Mouse (Mus musculus) intestine, embryonic 16.5 days (tissue): ENCODE data around the gene Plcb2. TPM values are rescaled to one million over a fixed set of nuclear protein-coding genes. Genes with fewer than 3 reads are reported as not detected.

Experiments used
- ATAC-seq: fragments of 200-750 bp; cut with Nextera tagmentation; 2 replicates; pipeline ENCODE4 v1.8.0; 2017; ENCODE audit warnings: moderate TSS enrichment, moderate library complexity
- H3K27ac ChIP-seq: fragments of 300-500 bp; sonication (generic); 2 replicates; pipeline ENCODE4 v1.5.1; 2014; ENCODE audit warnings: mild to moderate bottlenecking, low read length
- H3K27me3 ChIP-seq: fragments of 300-500 bp; sonication (generic); replicated peaks from 2 replicates; pipeline ENCODE4 v1.6.1; 2014; ENCODE audit warnings: low read length, control low read depth, mixed read lengths; ENCODE audit not compliant: control insufficient read depth, insufficient read depth
- H3K36me3 ChIP-seq: fragments of 300-500 bp; sonication (generic); 2 replicates; pipeline ENCODE4 v1.6.1; 2014; ENCODE audit warnings: low read length, control low read depth; ENCODE audit not compliant: control insufficient read depth, insufficient read depth
- H3K4me1 ChIP-seq: fragments of 300-500 bp; sonication (generic); 2 replicates; pipeline ENCODE4 v1.6.1; 2014; ENCODE audit warnings: low read length, control low read depth, mixed read lengths; ENCODE audit not compliant: control insufficient read depth, insufficient read depth
- H3K4me2 ChIP-seq: fragments of 300-500 bp; sonication (generic); 2 replicates; pipeline ENCODE4 v1.6.1; 2014; ENCODE audit warnings: low read depth, low read length, control low read depth
- H3K4me3 ChIP-seq: fragments of 300-500 bp; sonication (generic); 2 replicates; pipeline ENCODE4 v1.5.1; 2014; ENCODE audit warnings: mild to moderate bottlenecking, low read length
- H3K9ac ChIP-seq: fragments of 300-500 bp; sonication (generic); 2 replicates; pipeline ENCODE4 v1.6.1; 2014; ENCODE audit warnings: low read depth, low read length
- H3K9me3 ChIP-seq: fragments of 300-500 bp; sonication (generic); 2 replicates; pipeline ENCODE4 v1.6.1; 2016; ENCODE audit warnings: low read length, control low read depth; ENCODE audit not compliant: control insufficient read depth
- WGBS: fragments of 180-500 bp; shearing (Covaris S2); extraction: QIAGEN DNeasy Blood & Tissue Kit; methylation state at CpG from one replicate; pipeline ENCODE4 v1.1.7; 2014; 5-methylcytosine and 5-hydroxymethylcytosine counted together
- polyA plus RNA-seq: library from polyadenylated mRNA; unstranded; fragments of >200 nt; fragmentation: Nextera tagmentation; extraction: Ambion mirVana; gene quantifications from 2 replicates; pipeline ENCODE4 v1.2.1, GENCODE M21; 2015

Plcb2 gene
- polyA plus RNA-seq, 1 experiment from 2014 or later = 0.99 TPM

DNA sequence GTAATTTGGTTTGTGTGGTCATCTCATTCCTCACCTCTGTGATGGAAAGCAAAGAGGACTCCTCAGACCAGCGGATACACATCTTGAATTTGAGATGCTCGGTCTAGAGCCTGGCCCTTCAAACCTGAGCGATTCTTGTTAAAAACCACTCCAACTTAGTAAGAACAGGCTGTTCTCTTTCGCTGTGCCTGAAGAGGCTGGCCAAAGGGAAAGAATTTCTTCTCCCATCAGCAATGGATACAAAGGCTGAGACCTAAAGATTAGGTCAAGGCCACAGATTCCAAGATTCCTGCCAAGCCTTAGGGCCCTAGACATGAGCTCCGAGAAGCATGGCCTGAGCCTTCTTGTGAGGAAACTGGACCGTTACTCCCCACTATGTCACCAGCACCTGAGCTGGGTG, 47.3 kb downstream of the Plcb2 start:
- H3K9me3 ChIP-seq = no peaks in the 10 kb centered on the region
- no peaks in the 10 kb centered on the region for H3K36me3 ChIP-seq
- H3K4me1 ChIP-seq = peaks cover 17% of the 10 kb centered on the region
- no peak overlapping the region for H3K4me2 ChIP-seq
- H3K4me3 ChIP-seq = no peak overlapping the region
- H3K9ac ChIP-seq = no peak overlapping the region
- no peak for ATAC-seq
- no peak overlapping the region for H3K27ac ChIP-seq
- peaks cover 19% of the 10 kb centered on the region for H3K27me3 ChIP-seq
- 91% methylated on average over 6 of the region's 6 CpGs for WGBS

DNA sequence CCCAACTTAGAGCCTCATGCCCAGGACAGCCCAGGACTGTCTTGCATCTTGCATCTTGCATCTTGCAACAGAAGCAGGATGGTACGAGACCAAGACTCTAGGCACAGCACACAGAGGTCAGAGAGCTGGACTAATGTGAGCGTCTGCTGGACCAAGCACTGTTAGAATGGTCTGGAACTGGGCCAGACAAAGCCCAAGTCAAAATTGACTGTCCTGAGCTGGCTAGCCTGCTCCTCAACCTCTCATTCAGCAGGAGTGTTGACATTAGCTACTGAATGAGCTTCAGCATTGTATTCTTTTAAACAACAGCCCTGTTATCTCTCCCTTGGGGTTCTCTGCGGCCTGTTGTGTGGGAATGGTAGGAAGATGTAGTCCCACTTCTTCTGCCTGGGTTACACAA, 48.7 kb downstream of the Plcb2 start:
- Histone ChIP-seq H3K36me3 (no peaks in the 10 kb centered on the region), H3K9ac (no peak overlapping the region), H3K4me3 (no peak overlapping the region), H3K4me1 (peaks cover 17% of the 10 kb centered on the region), H3K27ac (no peak overlapping the region), H3K27me3 (peaks cover 27% of the 10 kb centered on the region), H3K4me2 (no peak overlapping the region), H3K9me3 (no peaks in the 10 kb centered on the region)
- WGBS = 80% methylated on average over 3 of the region's 3 CpGs
- ATAC-seq = no peak

DNA sequence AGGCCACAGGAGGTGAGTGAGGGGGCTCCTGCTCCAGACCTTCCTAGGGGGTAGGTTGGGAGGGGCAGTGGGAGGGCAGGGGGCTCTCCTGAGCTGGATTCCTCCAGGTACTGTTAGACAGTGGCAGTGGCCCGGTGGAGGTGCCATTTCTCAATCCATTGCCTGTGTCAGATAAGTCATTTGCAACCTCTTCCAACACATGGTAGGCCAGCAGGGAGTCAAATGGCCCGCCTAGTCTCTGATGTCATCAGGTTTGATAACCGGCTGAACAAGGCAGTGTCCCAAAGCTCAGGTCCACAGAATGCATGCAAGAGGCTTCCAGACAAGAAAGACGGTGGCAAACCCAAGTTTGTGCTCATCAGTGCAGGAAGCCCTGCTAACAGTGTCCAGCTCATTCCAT, 50.4 kb downstream of the Plcb2 start:
- Histone ChIP-seq H3K27ac (no peak overlapping the region), H3K9ac (peak overlapping the region; percentile 72)
- peak; percentile 72 for ATAC-seq

DNA sequence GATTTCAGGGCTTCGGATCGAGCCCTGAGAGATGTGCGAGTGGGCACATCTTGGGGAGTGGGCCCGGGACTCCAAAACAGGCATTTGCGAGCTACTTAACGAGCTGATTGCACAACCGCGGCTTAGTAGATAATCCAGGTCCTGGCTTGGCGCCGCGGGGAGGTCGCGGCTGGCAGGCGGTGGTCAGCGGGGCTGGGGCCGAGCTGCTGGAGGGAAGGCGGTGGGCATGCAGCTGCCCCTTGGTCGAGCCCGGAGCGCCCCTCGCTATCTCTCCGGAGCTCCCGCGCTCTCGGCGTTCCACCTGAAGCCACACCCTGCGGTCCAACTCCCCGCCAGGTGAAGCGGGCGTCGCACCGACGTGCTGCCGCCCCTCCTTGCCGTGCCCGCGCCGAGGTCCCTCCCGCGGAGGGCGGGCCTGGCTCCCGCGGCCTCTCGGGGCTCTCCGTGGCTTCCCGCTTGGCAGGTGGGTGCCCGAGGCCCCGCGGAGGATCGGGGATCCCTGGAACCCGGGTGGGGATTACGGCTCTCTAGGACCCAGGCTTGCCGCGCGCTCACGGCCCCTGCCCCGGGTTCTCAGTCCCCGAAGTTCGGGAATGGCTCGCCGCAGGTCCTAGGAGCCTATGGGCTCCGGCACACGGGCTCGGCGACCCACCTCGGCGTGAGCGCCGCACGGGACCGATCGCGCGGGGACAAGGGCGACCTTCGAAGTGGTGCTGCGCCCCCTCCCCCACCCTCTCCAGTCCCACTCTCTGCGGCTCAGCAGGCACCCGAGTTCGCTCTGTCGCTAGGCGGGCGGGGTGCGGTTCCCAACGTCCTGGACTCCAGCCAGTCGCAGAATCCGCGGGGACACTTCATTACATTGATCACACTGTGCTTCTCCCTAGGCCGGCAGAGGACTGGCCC, 51.1 kb downstream of the Plcb2 start:
- under 1% methylated on average over 80 of the region's 89 CpGs for WGBS
- peak; percentile 80 for ATAC-seq
- Histone ChIP-seq H3K27me3 (peaks cover 28% of the 10 kb centered on the region), H3K9ac (peak overlapping the region; percentile 72), H3K36me3 (no peaks in the 10 kb centered on the region), H3K9me3 (no peaks in the 10 kb centered on the region), H3K4me1 (peaks cover 17% of the 10 kb centered on the region), H3K4me2 (peak overlapping the region; percentile 97), H3K27ac (no peak overlapping the region), H3K4me3 (peak overlapping the region; percentile 63)

More for the DNA sequence above, 50.4 kb downstream of the Plcb2 start:
- no peaks in the 10 kb centered on the region for H3K9me3 ChIP-seq
- H3K4me3 ChIP-seq = peak overlapping the region; percentile 63
- H3K4me2 ChIP-seq = peak overlapping the region; percentile 97
- WGBS = 15% methylated on average over 4 of the region's 4 CpGs
- H3K36me3 ChIP-seq = no peaks in the 10 kb centered on the region
- peaks cover 28% of the 10 kb centered on the region for H3K27me3 ChIP-seq
- H3K4me1 ChIP-seq = peaks cover 17% of the 10 kb centered on the region

DNA sequence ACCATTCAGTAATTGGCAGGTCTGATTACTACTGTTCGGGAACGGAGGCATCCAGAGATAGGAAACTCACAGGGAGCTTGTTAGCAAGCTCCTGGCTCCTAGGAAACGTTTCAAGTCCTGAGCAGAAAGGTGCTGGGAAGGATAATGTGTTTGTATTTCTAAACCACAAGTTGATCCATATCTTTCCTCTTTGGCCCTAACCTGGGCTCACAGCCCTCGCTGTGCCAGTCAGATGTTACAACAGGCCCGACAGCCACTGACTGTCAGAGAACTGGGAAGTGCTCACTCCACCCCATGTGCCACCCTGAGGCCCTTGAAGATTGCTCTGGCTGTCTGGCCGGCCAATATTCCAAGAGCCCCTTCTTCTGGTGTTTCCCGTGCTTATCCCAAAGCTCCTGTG, 53.7 kb downstream of the Plcb2 start:
- ATAC-seq = no peak
- Histone ChIP-seq H3K4me2 (no peak overlapping the region), H3K4me3 (no peak overlapping the region), H3K4me1 (peaks cover 17% of the 10 kb centered on the region), H3K36me3 (no peaks in the 10 kb centered on the region), H3K9me3 (no peaks in the 10 kb centered on the region), H3K27ac (no peak overlapping the region), H3K9ac (no peak overlapping the region), H3K27me3 (peaks cover 28% of the 10 kb centered on the region)
- WGBS = 30% methylated on average over 7 of the region's 7 CpGs

DNA sequence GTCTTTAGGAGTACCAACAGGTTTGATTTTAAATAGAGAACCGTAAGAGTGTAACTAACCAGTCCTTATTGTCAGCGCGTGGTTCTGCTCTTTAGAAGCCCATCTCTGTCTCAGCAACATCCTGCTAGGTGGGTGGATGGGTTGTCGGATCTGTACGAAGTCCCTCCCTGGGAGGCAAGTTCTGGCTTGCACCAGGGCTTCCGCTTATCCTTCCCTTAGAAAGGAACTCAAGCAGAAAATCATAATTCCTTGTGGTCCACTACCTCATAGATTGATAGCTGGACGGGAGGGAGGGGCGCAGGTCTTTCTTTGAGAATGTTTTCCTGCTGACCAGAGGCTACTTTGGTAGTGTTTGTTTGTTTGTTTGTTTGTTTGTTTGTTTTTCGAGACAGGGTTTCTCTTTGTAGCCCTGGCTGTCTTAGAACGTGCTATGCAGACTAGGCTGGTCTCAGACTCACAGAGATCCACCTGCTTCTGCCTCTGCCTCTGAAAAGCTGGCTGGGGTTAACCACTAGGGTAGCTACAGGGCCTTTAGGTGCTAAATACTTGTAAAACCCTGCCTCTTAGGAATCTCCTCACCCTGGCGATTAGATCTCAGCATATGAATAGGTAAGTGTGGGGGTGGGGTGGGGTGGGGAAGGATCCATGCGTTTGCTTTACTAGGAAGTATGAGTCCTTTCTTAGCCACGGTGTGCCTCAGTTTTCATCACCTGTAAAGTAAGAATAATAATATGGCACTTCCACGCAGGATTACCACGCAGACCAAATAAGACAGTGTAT, 54.4 kb downstream of the Plcb2 start:
- Histone ChIP-seq H3K4me3 (no peak overlapping the region), H3K36me3 (no peaks in the 10 kb centered on the region), H3K4me1 (peaks cover 17% of the 10 kb centered on the region), H3K9ac (no peak overlapping the region), H3K9me3 (no peaks in the 10 kb centered on the region), H3K27me3 (peaks cover 28% of the 10 kb centered on the region), H3K4me2 (no peak overlapping the region), H3K27ac (no peak overlapping the region)
- WGBS = 40% methylated on average over 15 of the region's 15 CpGs
- no peak for ATAC-seq

DNA sequence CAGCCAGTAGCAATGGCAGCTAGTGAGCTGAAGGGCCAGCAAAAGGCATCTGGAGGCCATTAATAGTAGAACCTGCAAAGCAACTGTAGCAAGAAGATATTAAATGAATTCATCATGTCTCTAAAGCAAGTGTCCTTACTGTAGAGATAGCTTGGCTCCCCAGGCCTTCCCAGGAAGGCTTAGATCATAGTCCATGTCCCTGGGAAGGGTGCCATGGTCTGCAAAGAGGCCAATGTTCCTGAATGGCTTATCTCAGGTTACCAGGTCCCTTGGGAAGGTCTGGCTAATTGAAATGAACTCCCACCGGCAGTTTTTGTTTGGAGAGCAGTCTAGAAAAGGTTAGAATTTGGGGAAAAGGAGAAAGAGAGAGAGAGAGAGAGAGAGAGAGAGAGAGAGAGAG, 56.5 kb downstream of the Plcb2 start:
- 48% methylated on average over 1 of the region's 1 CpGs for WGBS
- Histone ChIP-seq H3K9me3 (no peaks in the 10 kb centered on the region), H3K9ac (no peak overlapping the region), H3K4me3 (no peak overlapping the region), H3K4me2 (no peak overlapping the region), H3K27me3 (peaks cover 15% of the 10 kb centered on the region), H3K36me3 (no peaks in the 10 kb centered on the region), H3K4me1 (peaks cover 4% of the 10 kb centered on the region), H3K27ac (no peak overlapping the region)
- ATAC-seq = no peak

DNA sequence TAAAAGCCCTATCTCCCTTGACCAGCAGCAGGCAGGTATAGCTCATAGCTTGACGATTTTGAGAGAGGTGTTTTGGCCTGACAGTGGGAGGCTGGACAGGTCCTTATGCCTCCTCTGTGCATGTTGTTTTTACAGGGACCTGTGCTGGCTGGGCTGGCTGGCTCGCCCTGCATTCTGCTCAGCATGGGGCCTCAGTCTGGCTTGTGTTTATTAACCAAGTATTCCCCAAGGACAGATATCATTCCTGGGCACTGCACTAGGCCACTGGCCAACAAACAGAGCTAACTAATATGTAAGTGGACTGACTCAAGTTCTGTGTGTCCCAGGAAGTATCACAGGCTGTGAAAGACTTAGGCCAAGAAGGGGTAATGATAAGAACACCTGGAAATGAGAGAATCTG, 58.5 kb downstream of the Plcb2 start:
- no peak overlapping the region for H3K4me2 ChIP-seq
- H3K4me1 ChIP-seq = no peaks in the 10 kb centered on the region; the same call in none of the 2 replicates
- no peaks in the 10 kb centered on the region for H3K9me3 ChIP-seq
- 0 out of 2 replicates have a peak, but pooled peaks have one; percentile 29 for ATAC-seq
- no peak overlapping the region for H3K27ac ChIP-seq
- no peaks in the 10 kb centered on the region for H3K36me3 ChIP-seq
- no peak overlapping the region for H3K4me3 ChIP-seq
- WGBS = 47% methylated on average over 2 of the region's 2 CpGs
- peaks cover 3% of the 10 kb centered on the region for H3K27me3 ChIP-seq
- H3K9ac ChIP-seq = no peak overlapping the region

DNA sequence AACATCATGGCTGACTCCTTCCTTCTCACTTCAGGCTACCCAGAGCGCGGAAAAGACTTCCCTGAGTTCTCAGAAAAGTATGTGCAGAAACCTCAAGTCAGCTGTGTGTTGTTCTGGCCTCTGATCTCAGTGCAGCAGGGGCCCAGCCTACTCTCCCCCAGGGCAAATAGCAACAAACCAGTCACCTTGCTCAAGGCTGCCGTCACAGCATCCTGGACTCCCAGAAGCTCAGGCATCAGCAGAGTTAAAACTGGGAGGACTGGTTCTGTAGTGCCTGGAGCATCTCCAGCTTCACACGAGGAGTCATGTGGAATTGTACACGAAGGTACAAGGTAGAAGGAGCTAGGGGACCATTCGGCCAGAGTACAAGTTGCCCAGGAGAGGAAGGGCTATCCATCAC, 59.0 kb downstream of the Plcb2 start:
- 56% methylated on average over 6 of the region's 6 CpGs for WGBS

More for the DNA sequence above, 59.0 kb downstream of the Plcb2 start:
- ATAC-seq = no peak
- H3K36me3 ChIP-seq = no peaks in the 10 kb centered on the region
- no peak overlapping the region for H3K9ac ChIP-seq
- H3K4me2 ChIP-seq = no peak overlapping the region
- H3K27me3 ChIP-seq = no peaks in the 10 kb centered on the region; the same call in 1 of the 2 replicates
- no peaks in the 10 kb centered on the region for H3K9me3 ChIP-seq
- H3K27ac ChIP-seq = no peak overlapping the region
- H3K4me1 ChIP-seq = no peaks in the 10 kb centered on the region; the same call in none of the 2 replicates
- H3K4me3 ChIP-seq = no peak overlapping the region
